Mouse (Mus musculus) heart, adult 2 months (tissue): ENCODE measurements around the gene Trpv4.

Source experiments
- CTCF ChIP-seq: fragments of 200-600 bp; IDR thresholded peaks from 2 replicates; pipeline ENCODE4 v1.8.1; 2022; ENCODE audit warnings: antibody characterized with exemption, mild to moderate bottlenecking, moderate library complexity
- POLR2A ChIP-seq: fragments of 200-500 bp; IDR thresholded peaks from 2 replicates; pipeline ENCODE4 v1.6.1; 2011; ENCODE audit warnings: mild to moderate bottlenecking, low read depth, low read length, control low read depth; ENCODE audit not compliant: insufficient read depth

- TF ChIP-seq POLR2A (no peak), CTCF (peak; percentile 93)
These were observed 39.4 kb downstream of the Trpv4 start for GRCm38 (mm10) chr5:114618851-114619250.
